Mouse (Mus musculus) liver, postnatal 0 days (tissue): ENCODE results near the gene 1700020L24Rik.

Source experiments
- CTCF ChIP-seq: sonication (generic); IDR thresholded peaks from 2 replicates; pipeline ENCODE4 v1.5.1; 2016; ENCODE audit warnings: antibody characterized with exemption, low read depth
- EP300 ChIP-seq: IDR thresholded peaks from 2 replicates; pipeline ENCODE4 v1.6.1; 2016; ENCODE audit warnings: antibody characterized with exemption, low read depth, mild to moderate bottlenecking

DNA sequence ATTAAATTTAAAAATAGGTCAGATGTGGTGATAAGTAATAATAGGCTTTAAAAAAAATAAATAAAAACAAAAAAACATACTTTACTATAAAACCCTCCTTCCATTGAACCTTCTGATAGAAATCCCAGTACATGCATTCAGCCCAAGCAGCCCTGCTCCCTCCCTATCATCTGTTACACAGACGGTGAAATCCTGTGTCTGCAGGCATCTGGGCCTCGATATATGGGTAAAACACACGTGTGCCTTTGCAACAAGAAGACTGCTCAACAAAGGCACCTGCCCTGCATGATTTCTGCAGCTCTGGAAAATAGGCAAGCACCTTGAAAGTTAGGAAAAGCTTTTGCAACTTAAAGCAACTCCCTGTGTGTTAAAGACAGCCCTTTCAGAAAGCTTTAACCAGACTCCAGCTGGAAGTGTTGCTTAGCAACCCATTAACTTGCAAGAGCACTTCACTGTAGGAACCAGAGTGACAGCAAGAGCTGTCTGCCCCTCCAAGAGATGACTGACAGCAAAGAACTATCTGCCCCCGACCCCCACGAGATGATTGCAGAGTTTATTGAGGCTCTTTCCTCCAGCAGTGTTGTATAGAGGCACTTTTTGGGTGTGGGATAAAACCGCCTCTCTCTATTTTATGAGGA, 42.6 kb upstream of the 1700020L24Rik start:
- TF ChIP-seq EP300: no peak
- TF ChIP-seq CTCF: no peak
